In the genomic region with DNA sequence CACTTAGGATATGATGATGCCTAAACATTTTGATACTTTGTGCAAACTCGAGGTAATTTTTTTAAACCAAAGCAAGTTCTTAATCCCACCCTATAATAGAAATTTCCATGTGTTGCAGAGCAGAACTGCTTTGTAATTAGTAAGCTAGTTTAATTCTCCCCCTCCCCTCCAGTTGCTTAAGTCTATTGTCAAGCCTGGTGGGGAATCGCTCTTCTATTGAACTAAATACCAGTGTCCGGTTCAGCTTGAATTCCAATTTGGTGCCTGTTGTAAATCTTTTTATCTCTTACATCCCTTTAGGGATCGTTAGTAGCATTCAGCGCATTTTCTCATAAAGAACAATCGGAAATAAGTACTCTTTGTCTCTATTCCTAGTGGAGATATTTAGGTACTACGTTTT, we compare ENCODE assay signal across 8 mouse cellular contexts. TPM values are rescaled to one million over a fixed set of nuclear protein-coding genes. Genes with fewer than 3 reads are reported as not detected.
DNase-seq lines count a peak whose midpoint lies in the region; ATAC-seq and TF ChIP-seq lines count a peak whose summit lies in the region.

No protein-coding gene starts in this region.

- H3K9ac ChIP-seq in embryonic facial prominence, embryonic 12.5 days: no peak overlapping the region
- H3K9ac ChIP-seq in intestine, postnatal 0 days (ENCODE audit: low read depth, low read length): no peak overlapping the region
- H3K9ac ChIP-seq in neural tube, embryonic 13.5 days: peak overlapping the region; percentile 90; the same call in 1 of the 2 replicates

- 33% methylated on average over 7 of the region's 7 CpGs for WGBS in embryonic facial prominence, embryonic 12.5 days
- 38% methylated on average over 7 of the region's 7 CpGs for WGBS in intestine, postnatal 0 days
- WGBS in neural tube, embryonic 13.5 days: 4% methylated on average over 7 of the region's 7 CpGs

- no peak for ATAC-seq in embryonic facial prominence, embryonic 12.5 days (ENCODE audit: insufficient number of reproducible peaks, insufficient read depth, low FRiP score, low TSS enrichment)
- no peak for ATAC-seq in intestine, postnatal 0 days
- no peak for ATAC-seq in neural tube, embryonic 13.5 days (ENCODE audit: low read depth)

- peaks cover 2% of the 10 kb centered on the region; the same call in 1 of the 2 replicates for H3K36me3 ChIP-seq in embryonic facial prominence, embryonic 12.5 days
- no peaks in the 10 kb centered on the region; the same call in 1 of the 2 replicates for H3K36me3 ChIP-seq in intestine, postnatal 0 days (ENCODE audit: control insufficient read depth, insufficient read depth)
- peaks cover 1% of the 10 kb centered on the region for H3K36me3 ChIP-seq in neural tube, embryonic 13.5 days

- H3K4me2 ChIP-seq in embryonic facial prominence, embryonic 12.5 days (replicated peaks): peak overlapping the region; percentile 92
- H3K4me2 ChIP-seq in intestine, postnatal 0 days (replicated peaks; ENCODE audit: low read depth): peak overlapping the region; percentile 94
- H3K4me2 ChIP-seq in neural tube, embryonic 13.5 days: peak overlapping the region; percentile 81

- H3K27me3 ChIP-seq in embryonic facial prominence, embryonic 12.5 days: no peaks in the 10 kb centered on the region
- no peaks in the 10 kb centered on the region for H3K27me3 ChIP-seq in intestine, postnatal 0 days (replicated peaks; ENCODE audit: control insufficient read depth, insufficient read depth, low read length)
- H3K27me3 ChIP-seq in neural tube, embryonic 13.5 days: no peaks in the 10 kb centered on the region

- no peak overlapping the region for H3K27ac ChIP-seq in layer of hippocampus, adult 2 months
- H3K27ac ChIP-seq in embryonic facial prominence, embryonic 12.5 days: no peak overlapping the region
- no peak overlapping the region for H3K27ac ChIP-seq in intestine, postnatal 0 days (ENCODE audit: low read depth, low read length)
- no peak overlapping the region for H3K27ac ChIP-seq in neural tube, embryonic 13.5 days (replicated peaks)

- peak; percentile 47 for TF ChIP-seq CTCF in layer of hippocampus, adult 2 months (conservative IDR thresholded peaks at IDR 0.05)
- TF ChIP-seq CTCF in intestine, postnatal 0 days (IDR thresholded peaks at IDR 0.05; ENCODE audit: low read depth): peak; percentile 4; the same call in 1 of the 2 replicates

- no peak overlapping the region; the same call in 1 of the 2 replicates for H3K4me3 ChIP-seq in layer of hippocampus, adult 2 months
- peak overlapping the region; percentile 64; the same call in 1 of the 2 replicates for H3K4me3 ChIP-seq in embryonic facial prominence, embryonic 12.5 days
- H3K4me3 ChIP-seq in intestine, postnatal 0 days (ENCODE audit: low read depth, low read length): no peak overlapping the region
- peak overlapping the region; percentile 90 for H3K4me3 ChIP-seq in neural tube, embryonic 13.5 days

- DNase-seq in layer of hippocampus, adult 2 months (ENCODE audit: low spot score in 2 of 2): no peak
- DNase-seq in layer of hippocampus, postnatal 25 days (ENCODE audit: extremely low spot score in 1 of 2, low spot score in 1 of 2): no peak
- no peak for DNase-seq in natural killer cell, adult 2 months (ENCODE audit: low spot score in 2 of 2)
- DNase-seq in urinary bladder, postnatal 36 days (ENCODE audit: low spot score in 2 of 2): no peak
- DNase-seq in adrenal gland, adult 18-20 months (ENCODE audit: low spot score in 2 of 2): no peak

- H3K4me1 ChIP-seq in embryonic facial prominence, embryonic 12.5 days: peaks cover 12% of the 10 kb centered on the region; the same call in 1 of the 2 replicates
- peaks cover 5% of the 10 kb centered on the region; the same call in 1 of the 2 replicates for H3K4me1 ChIP-seq in intestine, postnatal 0 days (replicated peaks; ENCODE audit: control insufficient read depth, insufficient read depth, low read length)
- H3K4me1 ChIP-seq in neural tube, embryonic 13.5 days (replicated peaks): peaks cover 20% of the 10 kb centered on the region

- H3K9me3 ChIP-seq in embryonic facial prominence, embryonic 12.5 days: no peaks in the 10 kb centered on the region
- no peaks in the 10 kb centered on the region for H3K9me3 ChIP-seq in intestine, postnatal 0 days (ENCODE audit: control insufficient read depth)
- no peaks in the 10 kb centered on the region for H3K9me3 ChIP-seq in neural tube, embryonic 13.5 days

RNA-seq across cellular contexts. Expression of a gene that starts 1.9 kb away (rescaled TPM):
- 10 to 100 TPM; 96.9 to 98.5 TPM for total RNA-seq in layer of hippocampus, adult 2 months (2021)
- total RNA-seq in layer of hippocampus, postnatal 25 days (2021): 10 to 100 TPM; 93.3 to 98.6 TPM
- polyA plus RNA-seq in embryonic facial prominence, embryonic 12.5 days (2016; fragmentation: Nextera tagmentation; extraction: Ambion mirVana): 100 and 102 TPM in 2 replicates
- 21.2 and 21.9 TPM in 2 replicates for polyA plus RNA-seq in intestine, postnatal 0 days (2015; fragmentation: Nextera tagmentation; extraction: Ambion mirVana)
- polyA plus RNA-seq in neural tube, embryonic 13.5 days (2015; fragmentation: Nextera tagmentation; extraction: Ambion mirVana): 56.5 and 59.2 TPM in 2 replicates
- total RNA-seq in adrenal gland, adult 18-20 months (2021): 10 to 100 TPM; 60.5 to 76.4 TPM

Comparison
In these comparisons a context has a peak if more than half of its experiments do, and no peak if none do; other contexts are left out.
1. H3K4me3 ChIP-seq: peak in embryonic facial prominence, embryonic 12.5 days (single experiment) and neural tube, embryonic 13.5 days (single experiment); none in layer of hippocampus, adult 2 months (single experiment) and intestine, postnatal 0 days (single experiment).
2. Peak in every context shown above with its lines, with median percentiles within 50 percentile points of each other: H3K4me2 ChIP-seq.